Mouse (Mus musculus): ENCODE measurements around the gene Tnf. TPM values are rescaled to one million over a fixed set of nuclear protein-coding genes. Genes with fewer than 3 reads are reported as not detected.

Gene Tnf
- polyA plus RNA-seq, 1 experiment: 0.15 TPM

GRCm38 (mm10) chr17:35185639-35186611 lies 15.9 kb downstream of the Tnf start:
- peak; percentile 71 for DNase-seq (ENCODE audit: low read depth)
- TF ChIP-seq POLR2A (IDR thresholded peaks at IDR 0.05; ENCODE audit: borderline replicate concordance, extremely low read depth, insufficient read depth, insufficient read length, poor library complexity, severe bottlenecking) (no peak), CTCF (IDR thresholded peaks at IDR 0.05; ENCODE audit: borderline replicate concordance, extremely low read depth, insufficient read depth, insufficient read length) (no peak)

DNA sequence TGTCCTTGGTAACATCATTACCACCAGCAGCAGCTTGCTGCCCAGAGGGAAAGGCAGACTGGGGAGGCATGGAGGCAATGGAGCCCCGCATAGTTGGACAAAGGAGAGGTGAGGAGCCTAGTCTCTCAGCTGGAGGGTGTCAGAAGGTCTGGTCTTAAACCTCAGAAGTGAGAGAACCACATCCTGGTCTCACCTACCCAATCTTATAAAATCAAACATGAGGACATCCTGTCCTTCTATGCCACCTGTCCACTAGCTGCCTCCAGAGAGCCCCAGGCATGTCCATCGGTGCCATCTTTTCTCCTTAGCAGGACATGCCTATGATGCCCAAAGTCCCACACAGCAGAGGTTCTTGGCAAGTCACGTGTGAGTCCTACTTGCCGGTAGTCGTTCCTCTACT lies 21.7 kb downstream of the Tnf start:
- no peak for DNase-seq (ENCODE audit: low read depth)
- TF ChIP-seq CTCF (IDR thresholded peaks at IDR 0.05; ENCODE audit: borderline replicate concordance, extremely low read depth, insufficient read depth, insufficient read length) (no peak), POLR2A (IDR thresholded peaks at IDR 0.05; ENCODE audit: borderline replicate concordance, extremely low read depth, insufficient read depth, insufficient read length, poor library complexity, severe bottlenecking) (no peak)

- TF ChIP-seq POLR2A (IDR thresholded peaks at IDR 0.05; ENCODE audit: borderline replicate concordance, extremely low read depth, insufficient read depth, insufficient read length, poor library complexity, severe bottlenecking) (no peak), CTCF (IDR thresholded peaks at IDR 0.05; ENCODE audit: borderline replicate concordance, extremely low read depth, insufficient read depth, insufficient read length) (peak; percentile 87)
- peak; percentile 76 for DNase-seq (ENCODE audit: low read depth)
Observed at GRCm38 (mm10) chr17:35178528-35178927, 23.3 kb downstream of the Tnf start.

- TF ChIP-seq CTCF (IDR thresholded peaks at IDR 0.05; ENCODE audit: borderline replicate concordance, extremely low read depth, insufficient read depth, insufficient read length) (no peak), POLR2A (IDR thresholded peaks at IDR 0.05; ENCODE audit: borderline replicate concordance, extremely low read depth, insufficient read depth, insufficient read length, poor library complexity, severe bottlenecking) (no peak)
- DNase-seq (ENCODE audit: low read depth): no peak
Observed at GRCm38 (mm10) chr17:35175968-35176367, 25.8 kb downstream of the Tnf start, which contains the start of gene Aif1. TSS of gene Aif1 (minus strand) at chr17:35176068.

DNA sequence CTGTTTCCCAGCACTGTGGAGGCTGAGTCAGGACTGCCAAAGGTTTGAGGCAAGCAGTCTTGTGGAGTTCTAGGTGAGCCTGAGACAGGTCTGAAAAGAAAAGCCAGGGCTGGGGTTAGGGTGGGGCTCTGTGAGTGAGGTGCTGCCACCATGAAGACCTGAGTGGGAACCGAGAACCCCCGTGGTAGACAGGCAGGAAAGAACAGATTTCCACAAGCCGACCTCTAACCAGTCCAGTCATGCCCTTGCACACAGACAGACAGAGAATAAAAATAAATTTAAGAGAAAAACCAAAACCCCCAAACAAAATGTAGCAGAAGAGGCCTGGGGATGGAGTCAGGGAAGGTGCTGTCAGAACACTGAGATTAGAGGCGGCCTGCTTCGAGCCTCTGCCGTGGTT lies 26.4 kb downstream of the Tnf start:
- DNase-seq (ENCODE audit: low read depth): no peak
- no peak for TF ChIP-seq POLR2A (IDR thresholded peaks at IDR 0.05; ENCODE audit: borderline replicate concordance, extremely low read depth, insufficient read depth, insufficient read length, poor library complexity, severe bottlenecking)
- TF ChIP-seq CTCF (IDR thresholded peaks at IDR 0.05; ENCODE audit: borderline replicate concordance, extremely low read depth, insufficient read depth, insufficient read length): no peak

GRCm38 (mm10) chr17:35174201-35174977 lies 27.4 kb downstream of the Tnf start:
- TF ChIP-seq POLR2A (IDR thresholded peaks at IDR 0.05; ENCODE audit: borderline replicate concordance, extremely low read depth, insufficient read depth, insufficient read length, poor library complexity, severe bottlenecking) (no peak), CTCF (IDR thresholded peaks at IDR 0.05; ENCODE audit: borderline replicate concordance, extremely low read depth, insufficient read depth, insufficient read length) (no peak)
- no peak for DNase-seq (ENCODE audit: low read depth)

DNA sequence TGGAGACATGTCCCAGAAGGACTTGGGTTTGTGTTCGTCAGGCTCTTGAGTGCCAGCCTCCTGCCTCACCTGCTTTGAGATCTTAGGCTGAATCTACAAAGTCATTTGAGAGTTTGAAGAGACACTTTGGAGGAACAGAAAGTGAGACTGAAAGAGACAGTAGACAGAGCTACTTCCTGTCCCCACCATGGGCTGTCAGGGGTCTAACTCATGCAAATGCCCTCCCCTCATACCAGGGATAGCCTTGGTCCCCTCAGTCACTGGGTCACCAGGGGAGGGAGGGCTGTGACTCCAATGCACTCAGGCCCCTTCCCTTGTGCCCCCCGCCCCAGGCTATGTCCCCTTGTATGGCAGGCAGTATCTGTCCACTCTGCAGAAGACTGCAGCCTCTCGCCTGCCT lies 28.5 kb downstream of the Tnf start:
- TF ChIP-seq POLR2A (IDR thresholded peaks at IDR 0.05; ENCODE audit: borderline replicate concordance, extremely low read depth, insufficient read depth, insufficient read length, poor library complexity, severe bottlenecking) (no peak), CTCF (IDR thresholded peaks at IDR 0.05; ENCODE audit: borderline replicate concordance, extremely low read depth, insufficient read depth, insufficient read length) (no peak)
- DNase-seq (ENCODE audit: low read depth): no peak

GRCm38 (mm10) chr17:35172445-35173234 lies 29.2 kb downstream of the Tnf start:
- no peak for DNase-seq (ENCODE audit: low read depth)
- TF ChIP-seq CTCF (IDR thresholded peaks at IDR 0.05; ENCODE audit: borderline replicate concordance, extremely low read depth, insufficient read depth, insufficient read length) (no peak), POLR2A (IDR thresholded peaks at IDR 0.05; ENCODE audit: borderline replicate concordance, extremely low read depth, insufficient read depth, insufficient read length, poor library complexity, severe bottlenecking) (no peak)

- DNase-seq (ENCODE audit: low read depth): peak; percentile 91
Observed at GRCm38 (mm10) chr17:35168541-35169207, 33.1 kb downstream of the Tnf start.

DNA sequence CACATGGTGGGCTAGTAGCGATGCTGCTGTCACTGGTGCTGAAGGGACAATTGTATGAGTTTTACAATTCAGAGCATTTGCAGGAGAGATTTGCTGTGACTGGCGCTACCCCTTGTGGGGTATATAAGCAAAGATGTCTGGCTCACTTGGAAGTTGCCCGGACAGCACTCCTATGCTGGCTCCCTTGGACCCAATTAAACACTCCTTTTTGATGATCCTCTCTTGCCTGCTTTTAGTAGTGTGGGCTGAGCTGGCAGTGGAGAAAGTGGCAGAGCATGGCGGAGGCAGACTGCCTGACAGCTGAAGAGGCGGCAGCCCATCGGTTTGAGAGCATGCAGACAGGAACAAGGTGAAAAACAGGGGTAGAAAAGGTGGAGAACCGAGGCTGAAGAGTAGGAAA lies 34.0 kb downstream of the Tnf start:
- no peak for TF ChIP-seq POLR2A (IDR thresholded peaks at IDR 0.05; ENCODE audit: borderline replicate concordance, extremely low read depth, insufficient read depth, insufficient read length, poor library complexity, severe bottlenecking)
- TF ChIP-seq CTCF (IDR thresholded peaks at IDR 0.05; ENCODE audit: borderline replicate concordance, extremely low read depth, insufficient read depth, insufficient read length): no peak
- DNase-seq (ENCODE audit: low read depth): no peak

More at GRCm38 (mm10) chr17:35168541-35169207, 33.1 kb downstream of the Tnf start:
- TF ChIP-seq POLR2A (IDR thresholded peaks at IDR 0.05; ENCODE audit: borderline replicate concordance, extremely low read depth, insufficient read depth, insufficient read length, poor library complexity, severe bottlenecking): no peak
- peak; percentile 58; the same call in 1 of the 2 replicates for TF ChIP-seq CTCF (IDR thresholded peaks at IDR 0.05; ENCODE audit: borderline replicate concordance, extremely low read depth, insufficient read depth, insufficient read length)

Measured in brain, embryonic 14.5 days (tissue).